Mouse (Mus musculus) embryonic facial prominence, embryonic 14.5 days (tissue): ENCODE measurements around the gene Spag6. TPM values are rescaled to one million over a fixed set of nuclear protein-coding genes. Genes with fewer than 3 reads are reported as not detected.
A peak's percentile ranks its signal among the peaks of the same experiment; 100 is the strongest.

Source experiments
- ATAC-seq: fragments of 200-750 bp; cut with Nextera tagmentation; 2 replicates; pipeline ENCODE4 v1.8.0; 2017; ENCODE audit warnings: low read depth, moderate number of reproducible peaks, moderate TSS enrichment
- DNase-seq: peaks from one replicate; pipeline ENCODE4 v3.0.0-alpha.2; 2015; ENCODE audit warnings: low spot score
- H3K27ac ChIP-seq: fragments of 300-500 bp; sonication (generic); replicated peaks from 2 replicates; pipeline ENCODE4 v1.5.1; 2014; ENCODE audit warnings: low read depth, mild to moderate bottlenecking, low read length, moderate library complexity
- H3K27me3 ChIP-seq: fragments of 300-500 bp; sonication (generic); replicated peaks from 2 replicates; pipeline ENCODE4 v1.6.1; 2014; ENCODE audit warnings: low read length; ENCODE audit not compliant: control insufficient read depth, insufficient read depth
- H3K36me3 ChIP-seq: fragments of 300-500 bp; sonication (generic); 2 replicates; pipeline ENCODE4 v1.6.1; 2014; ENCODE audit warnings: low read length, mixed read lengths; ENCODE audit not compliant: control insufficient read depth, insufficient read depth
- H3K4me1 ChIP-seq: fragments of 300-500 bp; sonication (generic); 2 replicates; pipeline ENCODE4 v1.6.1; 2014; ENCODE audit warnings: antibody characterized with exemption, low read length; ENCODE audit not compliant: control insufficient read depth, insufficient read depth
- H3K4me2 ChIP-seq: fragments of 300-500 bp; sonication (generic); 2 replicates; pipeline ENCODE4 v1.6.1; 2014; ENCODE audit warnings: low read depth, mild to moderate bottlenecking, low read length, moderate library complexity, mixed read lengths
- H3K4me3 ChIP-seq: fragments of 300-500 bp; sonication (generic); 2 replicates; pipeline ENCODE4 v1.5.1; 2014; ENCODE audit warnings: low read depth, mild to moderate bottlenecking, low read length
- H3K9ac ChIP-seq: fragments of 300-500 bp; sonication (generic); 2 replicates; pipeline ENCODE4 v1.6.1; 2014; ENCODE audit warnings: low read depth, mild to moderate bottlenecking, low read length, moderate library complexity, mixed read lengths
- H3K9me3 ChIP-seq: fragments of 300-500 bp; sonication (generic); 2 replicates; pipeline ENCODE4 v1.6.1; 2016; ENCODE audit warnings: low read length; ENCODE audit not compliant: control insufficient read depth
- WGBS: fragments of 180-500 bp; shearing (Covaris S2); extraction: QIAGEN DNeasy Blood & Tissue Kit; methylation state at CpG from one replicate; pipeline ENCODE4 v1.1.7; 2014; 5-methylcytosine and 5-hydroxymethylcytosine counted together
- polyA plus RNA-seq: library from polyadenylated mRNA; unstranded; fragments of >200 nt; fragmentation: Nextera tagmentation; extraction: Ambion mirVana; gene quantifications from 2 replicates; pipeline ENCODE4 v1.2.1, GENCODE M21; 2014

Gene Spag6
- 0.21 and 0.22 TPM in 2 replicates for polyA plus RNA-seq

- Histone ChIP-seq H3K36me3 (no peaks in the 10 kb centered on the region), H3K9me3 (no peaks in the 10 kb centered on the region), H3K27me3 (peaks cover 84% of the 10 kb centered on the region)
Measured at GRCm38 (mm10) chr2:18693871-18694610, at the start of gene Spag6. Gene Spag6 (plus strand): TSS chr2:18694032.

GRCm38 (mm10) chr2:18648563-18648962 lies 45.3 kb upstream of the Spag6 start:
- WGBS, result 87% methylated on average over 3 of the region's 4 CpGs
- no peak for ATAC-seq
- no peak overlapping the region for H3K27ac ChIP-seq
- H3K9ac ChIP-seq, result no peak overlapping the region
- H3K9me3 ChIP-seq, result no peaks in the 10 kb centered on the region
- H3K4me3 ChIP-seq, result no peak overlapping the region
- no peak for DNase-seq
- H3K4me1 ChIP-seq, result no peaks in the 10 kb centered on the region
- no peaks in the 10 kb centered on the region; the same call in 1 of the 2 replicates for H3K27me3 ChIP-seq
- no peak overlapping the region for H3K4me2 ChIP-seq
- no peaks in the 10 kb centered on the region for H3K36me3 ChIP-seq

More at GRCm38 (mm10) chr2:18693871-18694610, at the start of gene Spag6:
- DNase-seq (peak; percentile 74), ATAC-seq (peak; percentile 81)
- Histone ChIP-seq H3K4me3 (peak within 1 kb of the TSS; percentile 71), H3K4me1 (peaks cover 12% of the 10 kb centered on the region), H3K4me2 (peak within 1 kb of the TSS; percentile 97), H3K27ac (peak within 1 kb of the TSS; percentile 66; the same call in 1 of the 2 replicates), H3K9ac (peak within 1 kb of the TSS; percentile 83)
- WGBS, result 0% methylated on average over 28 of the region's 61 CpGs

GRCm38 (mm10) chr2:18654821-18655220 lies 39.0 kb upstream of the Spag6 start:
- ATAC-seq (no peak), DNase-seq (no peak)
- no peak overlapping the region for H3K4me2 ChIP-seq
- no peaks in the 10 kb centered on the region for H3K27me3 ChIP-seq
- no peak overlapping the region for H3K4me3 ChIP-seq
- no peaks in the 10 kb centered on the region for H3K36me3 ChIP-seq
- H3K9me3 ChIP-seq, result no peaks in the 10 kb centered on the region
- no peak overlapping the region for H3K9ac ChIP-seq
- 67% methylated on average over 5 of the region's 5 CpGs for WGBS
- no peak overlapping the region for H3K27ac ChIP-seq
- no peaks in the 10 kb centered on the region for H3K4me1 ChIP-seq

GRCm38 (mm10) chr2:18664003-18664402 lies 29.8 kb upstream of the Spag6 start:
- DNase-seq, result no peak

GRCm38 (mm10) chr2:18671041-18671440 lies 22.8 kb upstream of the Spag6 start:
- Histone ChIP-seq H3K27ac (no peak overlapping the region), H3K4me1 (peaks cover 5% of the 10 kb centered on the region; the same call in 1 of the 2 replicates), H3K36me3 (no peaks in the 10 kb centered on the region), H3K4me3 (no peak overlapping the region), H3K4me2 (peak overlapping the region; percentile 15; the same call in 1 of the 2 replicates), H3K9ac (no peak overlapping the region), H3K27me3 (peaks cover 5% of the 10 kb centered on the region; the same call in 1 of the 2 replicates), H3K9me3 (no peaks in the 10 kb centered on the region)
- ATAC-seq, result no peak
- DNase-seq, result peak; percentile 62
- 33% methylated on average over 6 of the region's 6 CpGs for WGBS

More at GRCm38 (mm10) chr2:18664003-18664402, 29.8 kb upstream of the Spag6 start:
- no peaks in the 10 kb centered on the region for H3K4me1 ChIP-seq
- no peak overlapping the region for H3K9ac ChIP-seq
- H3K4me2 ChIP-seq, result no peak overlapping the region
- WGBS, result 90% methylated on average over 3 of the region's 3 CpGs
- H3K27me3 ChIP-seq, result no peaks in the 10 kb centered on the region
- no peaks in the 10 kb centered on the region for H3K9me3 ChIP-seq
- H3K4me3 ChIP-seq, result no peak overlapping the region
- no peaks in the 10 kb centered on the region for H3K36me3 ChIP-seq
- no peak overlapping the region for H3K27ac ChIP-seq
- no peak for ATAC-seq

- Histone ChIP-seq H3K4me2 (peak within 1 kb of the TSS; percentile 82), H3K9me3 (no peaks in the 10 kb centered on the region), H3K27me3 (peaks cover 5% of the 10 kb centered on the region; the same call in 1 of the 2 replicates), H3K4me1 (peaks cover 5% of the 10 kb centered on the region; the same call in 1 of the 2 replicates), H3K36me3 (no peaks in the 10 kb centered on the region), H3K4me3 (peak within 1 kb of the TSS; percentile 85), H3K27ac (peak within 1 kb of the TSS; percentile 96), H3K9ac (peak within 1 kb of the TSS; percentile 98)
- DNase-seq, result peak; percentile 94
- ATAC-seq, result peak; percentile 91
- WGBS, result 0% methylated on average over 24 of the region's 91 CpGs
Measured at GRCm38 (mm10) chr2:18672133-18672765, 21.6 kb upstream of the Spag6 start, which contains the start of gene Commd3. Gene Commd3 (plus strand): TSS chr2:18672384.

- Histone ChIP-seq H3K27me3 (peaks cover 5% of the 10 kb centered on the region; the same call in 1 of the 2 replicates), H3K4me1 (peaks cover 5% of the 10 kb centered on the region; the same call in 1 of the 2 replicates), H3K9me3 (no peaks in the 10 kb centered on the region), H3K4me3 (peak overlapping the region; percentile 85), H3K4me2 (peak overlapping the region; percentile 82), H3K36me3 (no peaks in the 10 kb centered on the region), H3K27ac (peak overlapping the region; percentile 96), H3K9ac (peak overlapping the region; percentile 98)
- DNase-seq (peak; percentile 39), ATAC-seq (no peak)
- WGBS, result 0% methylated on average over 10 of the region's 11 CpGs
Measured at GRCm38 (mm10) chr2:18672766-18673164, 21.1 kb upstream of the Spag6 start.

- DNase-seq, result no peak
- H3K27ac ChIP-seq, result no peak overlapping the region
- ATAC-seq, result no peak
- H3K27me3 ChIP-seq, result peaks cover 5% of the 10 kb centered on the region; the same call in 1 of the 2 replicates
- H3K9me3 ChIP-seq, result no peaks in the 10 kb centered on the region
- H3K4me3 ChIP-seq, result 0 out of 2 replicates have a peak overlapping the region, but pooled peaks have one; percentile 85
- H3K4me2 ChIP-seq, result peak overlapping the region; percentile 82
- H3K4me1 ChIP-seq, result peaks cover 10% of the 10 kb centered on the region; the same call in 1 of the 2 replicates
- no peaks in the 10 kb centered on the region for H3K36me3 ChIP-seq
- H3K9ac ChIP-seq, result no peak overlapping the region
- WGBS, result 52% methylated on average over 4 of the region's 4 CpGs
Measured at GRCm38 (mm10) chr2:18673766-18674165, 20.1 kb upstream of the Spag6 start.
